Mouse (Mus musculus) monocyte, adult 5-6 weeks (primary cell): ENCODE results near the gene Notch4. TPM values are rescaled to one million over a fixed set of nuclear protein-coding genes. Genes with fewer than 3 reads are reported as not detected.
A peak's percentile ranks its signal among the peaks of the same experiment; 100 is the strongest.

Experiments
- ATAC-seq: fragments of 153-309, 156-312 bp; replicated peaks from 2 replicates; pipeline ENCODE4 v1.8.0; 2017; ENCODE audit warnings: mild to moderate bottlenecking; ENCODE audit not compliant: low TSS enrichment, insufficient number of reproducible peaks, severe bottlenecking, poor library complexity, low FRiP score
- total RNA-seq: library from RNA; stranded (forward); fragments of 200-1000, 200-491, 200-594 nt; gene quantifications from 3 replicates; pipeline ENCODE4 v1.2.3, GENCODE M21; 2017

The Notch4 gene
- total RNA-seq, 1 experiment from 2014 or later, result 0.48 TPM

- ATAC-seq, result no peak
These were observed 26.3 kb downstream of the Notch4 start for GRCm38 (mm10) chr17:34590154-34590987.

DNA sequence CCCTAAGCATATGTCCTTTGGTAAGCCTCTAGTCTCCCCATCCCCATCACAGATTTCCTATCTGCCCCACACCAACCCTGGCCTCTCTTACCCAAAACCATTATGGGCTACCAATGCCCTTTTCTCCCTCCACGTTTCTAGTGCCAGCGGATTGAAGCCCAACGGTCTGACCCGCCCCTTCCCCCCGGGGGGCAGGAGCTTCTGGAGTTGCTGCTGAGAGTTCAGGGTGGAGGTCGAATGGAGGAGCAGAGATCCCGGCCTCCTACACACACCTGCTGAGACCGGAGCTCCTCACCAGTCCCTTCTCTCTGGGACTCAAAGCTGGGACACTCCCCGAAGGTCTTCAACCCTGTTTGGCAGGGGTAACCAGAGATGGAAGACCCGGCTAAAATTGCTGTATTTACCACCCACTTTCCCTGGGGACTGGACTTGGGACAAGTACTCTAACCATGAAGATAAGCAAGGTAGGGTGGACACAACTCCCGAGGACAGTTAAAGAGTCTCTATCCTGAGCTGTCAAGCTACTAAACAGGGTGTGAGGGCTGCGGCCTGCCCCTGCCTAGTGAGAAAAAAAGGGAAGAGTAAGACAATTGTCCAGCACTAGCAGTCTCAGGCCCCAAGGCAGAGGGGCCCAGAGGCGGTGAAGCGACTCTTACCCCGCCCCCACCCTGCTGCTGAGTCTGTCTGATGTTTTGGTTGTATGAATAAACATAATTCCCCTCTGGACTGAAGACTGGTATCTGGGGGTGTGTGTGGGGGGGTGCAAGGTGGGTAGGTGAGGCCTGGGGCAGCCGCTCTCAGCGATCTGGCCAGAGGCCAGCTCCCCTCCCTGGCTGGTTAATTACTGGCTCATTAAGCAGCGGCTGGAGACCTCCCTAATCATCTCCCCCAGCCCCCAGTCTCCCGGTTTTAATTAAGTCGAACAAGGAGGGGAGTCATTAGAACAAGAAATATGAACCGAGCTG lies 27.2 kb downstream of the Notch4 start, which contains the start of gene Pbx2:
Pbx2 (plus strand) TSS at position 238 of the 965 bp plus-strand sequence.
- peak; percentile 29 for ATAC-seq

- peak; percentile 40 for ATAC-seq
These were observed 27.9 kb downstream of the Notch4 start for GRCm38 (mm10) chr17:34591994-34592375.

- no peak for ATAC-seq
These were observed 28.8 kb downstream of the Notch4 start for GRCm38 (mm10) chr17:34592581-34593549.

GRCm38 (mm10) chr17:34593752-34594525 lies 29.9 kb downstream of the Notch4 start:
- ATAC-seq, result no peak

DNA sequence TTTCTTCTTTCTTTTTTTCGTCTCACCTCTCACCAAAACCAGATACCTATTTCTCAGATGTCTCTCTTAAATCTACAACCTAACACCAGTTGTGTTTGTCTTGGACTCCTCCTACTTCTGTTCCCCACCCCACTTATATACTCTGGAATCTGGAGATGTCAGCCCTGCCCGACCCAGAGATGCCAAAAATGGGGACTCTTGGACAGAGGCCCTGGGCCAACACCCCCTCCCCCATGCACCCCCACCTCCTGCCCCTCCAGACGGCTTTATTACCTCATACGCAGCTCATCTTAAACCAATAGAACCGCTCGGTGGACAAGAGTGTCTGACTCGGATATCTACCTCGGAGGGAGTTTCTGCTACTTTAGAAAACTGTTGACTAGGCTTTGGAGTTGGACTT lies 32.0 kb downstream of the Notch4 start:
- no peak for ATAC-seq

DNA sequence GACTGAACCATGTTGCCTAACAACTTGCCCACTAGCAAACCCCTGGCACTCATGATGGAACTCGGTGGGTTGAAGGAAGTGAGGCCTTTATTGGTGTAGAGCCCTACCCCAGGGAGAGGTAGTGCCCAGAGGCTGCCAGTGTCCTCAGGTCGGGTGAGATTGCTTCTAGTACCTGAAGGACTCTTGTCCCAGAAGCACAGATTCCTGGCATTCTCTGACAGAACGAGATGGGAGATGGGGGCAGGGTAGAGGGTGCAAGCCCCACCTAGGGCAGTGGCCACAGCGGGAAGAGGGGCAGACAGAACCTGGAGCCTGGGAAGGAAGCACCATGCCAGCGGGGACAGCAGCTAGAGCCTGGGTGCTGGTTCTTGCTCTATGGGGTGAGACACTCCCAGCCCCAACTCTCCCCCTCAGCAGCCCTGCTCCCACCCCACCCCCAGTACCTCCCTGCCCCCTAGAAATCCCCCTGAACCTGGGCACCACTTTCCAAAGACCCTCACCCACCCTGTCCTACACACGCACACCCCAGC lies 33.6 kb downstream of the Notch4 start, which contains the start of gene Ager:
Ager (plus strand) TSS at position 297 of the 530 bp plus-strand sequence.
- ATAC-seq, result no peak

GRCm38 (mm10) chr17:34599891-34600290 lies 35.8 kb downstream of the Notch4 start:
- no peak for ATAC-seq

DNA sequence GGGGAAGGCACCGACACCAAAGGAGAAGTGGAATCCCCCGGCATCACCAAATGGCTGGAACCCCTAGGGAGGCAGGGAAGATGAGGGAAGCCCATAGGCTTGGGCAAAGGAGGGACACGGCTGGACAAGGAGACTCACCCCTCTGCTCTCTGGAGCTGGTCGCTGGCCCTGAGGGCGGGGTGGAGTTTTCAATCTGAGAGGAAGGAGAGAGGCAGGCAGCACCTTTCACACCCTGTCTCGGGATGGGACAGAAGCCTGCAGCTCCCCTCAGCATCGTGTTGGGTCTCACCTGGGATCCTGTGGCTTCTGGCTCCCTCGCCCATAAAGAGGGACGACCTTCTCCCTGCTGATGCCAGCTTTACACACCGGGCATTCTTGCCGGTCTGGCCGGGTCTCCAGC lies 37.7 kb downstream of the Notch4 start:
- ATAC-seq, result no peak

GRCm38 (mm10) chr17:34603375-34604060 lies 39.5 kb downstream of the Notch4 start, which contains the start of gene Rnf5:
Gene Rnf5, minus strand, starts transcription at chr17:34603690.
- peak; percentile 74 for ATAC-seq

GRCm38 (mm10) chr17:34604061-34604508 lies 40.0 kb downstream of the Notch4 start, which contains the start of gene Agpat1:
Gene Agpat1, plus strand, starts transcription at chr17:34604262.
- ATAC-seq, result peak; percentile 77

DNA sequence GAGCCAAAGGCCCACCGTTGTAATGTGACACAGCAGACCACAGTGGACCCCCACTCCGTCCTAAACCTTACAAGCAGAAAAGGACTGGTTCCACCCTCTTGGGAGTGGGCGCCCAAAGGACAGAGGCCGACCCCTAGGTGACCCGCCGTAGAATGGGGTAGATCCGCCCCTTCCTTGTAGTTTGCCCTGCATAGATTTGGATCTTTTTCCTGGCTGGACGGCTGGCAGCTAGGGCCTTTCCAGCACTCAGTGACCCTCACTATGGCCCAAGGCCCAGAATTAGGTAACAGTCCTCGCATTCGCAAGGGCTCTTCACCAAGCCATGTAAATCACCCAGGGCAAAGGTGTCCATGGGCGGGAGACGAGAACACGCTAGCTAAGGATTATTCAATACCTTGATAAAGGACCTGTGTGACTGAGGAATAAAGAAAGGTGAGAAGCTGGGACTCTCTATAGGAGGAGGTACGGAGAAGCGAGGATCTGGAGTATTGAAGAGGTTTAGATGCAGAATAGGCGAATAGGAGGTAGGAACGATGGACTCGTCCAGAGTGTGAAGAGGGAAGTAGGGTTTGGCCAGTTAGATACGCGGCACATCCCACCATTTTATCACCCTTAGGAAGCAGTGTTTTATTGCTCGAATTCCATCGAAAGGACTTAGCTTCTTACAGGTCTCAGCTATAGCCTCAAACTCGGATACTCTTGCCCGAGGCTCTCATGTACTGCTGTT lies 40.6 kb downstream of the Notch4 start:
- peak; percentile 1; the same call in 1 of the 2 replicates for ATAC-seq

GRCm38 (mm10) chr17:34605609-34606008 lies 41.5 kb downstream of the Notch4 start:
- peak; percentile 40 for ATAC-seq

DNA sequence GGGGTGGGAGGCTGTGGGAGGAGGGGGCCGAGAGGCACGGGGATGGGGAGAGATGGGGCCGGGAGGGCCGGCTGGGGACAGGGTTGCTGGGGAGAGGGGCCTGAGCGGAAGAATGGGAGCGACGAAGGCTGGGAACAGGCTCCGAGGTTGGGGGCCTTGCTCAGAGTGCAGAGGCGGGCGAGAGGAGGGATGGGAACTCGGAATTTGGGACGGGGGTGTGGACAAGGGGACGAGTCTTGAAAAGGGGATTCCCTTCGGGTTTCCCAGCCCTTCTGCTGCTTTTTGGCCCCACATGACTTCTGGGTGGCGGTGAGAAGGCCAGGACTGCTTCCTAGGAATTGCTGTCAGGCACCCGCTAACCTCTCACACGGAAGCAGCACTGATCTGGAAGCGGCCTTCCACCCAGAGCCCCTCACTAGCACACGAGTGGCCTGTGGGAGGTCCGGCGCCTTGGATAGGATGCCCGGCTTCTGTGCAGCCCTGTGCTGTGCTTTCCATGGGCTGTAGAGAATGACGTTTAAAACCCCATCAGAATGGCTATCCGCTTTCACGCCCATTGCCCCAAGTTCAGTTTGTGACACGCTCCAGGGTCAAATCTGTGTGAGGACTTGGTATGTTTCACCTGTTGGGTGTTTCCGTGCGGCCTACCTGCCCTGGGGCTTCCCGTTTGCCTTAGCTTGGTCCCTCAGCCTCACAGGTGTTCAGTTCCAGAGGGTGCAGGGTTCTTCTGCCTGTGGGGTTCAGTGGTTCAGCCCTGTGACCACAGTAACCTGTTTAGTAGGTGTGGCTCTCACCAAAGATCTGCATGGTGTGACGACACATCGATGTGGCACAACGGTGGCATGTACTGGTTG lies 42.3 kb downstream of the Notch4 start:
- ATAC-seq, result no peak

- ATAC-seq, result no peak
These were observed 43.9 kb downstream of the Notch4 start for GRCm38 (mm10) chr17:34607997-34608396.
